Mouse (Mus musculus) hindbrain, postnatal 0 days (tissue): ENCODE data around the gene Tnfrsf19. TPM values are rescaled to one million over a fixed set of nuclear protein-coding genes. Genes with fewer than 3 reads are reported as not detected.

Experiments
- ATAC-seq: fragments of 200-750 bp; cut with Nextera tagmentation; 2 replicates; pipeline ENCODE4 v1.8.0; 2017; ENCODE audit warnings: mild to moderate bottlenecking, moderate TSS enrichment, moderate library complexity
- DNase-seq: peaks from one replicate; pipeline ENCODE4 v3.0.0-alpha.2; 2015; ENCODE audit warnings: low spot score
- H3K27ac ChIP-seq: fragments of 300-500 bp; sonication (generic); 2 replicates; pipeline ENCODE4 v1.5.1; 2014; ENCODE audit warnings: mild to moderate bottlenecking
- H3K27me3 ChIP-seq: fragments of 300-500 bp; sonication (generic); 2 replicates; pipeline ENCODE4 v1.6.1; 2014; ENCODE audit warnings: low read length, mixed read lengths; ENCODE audit not compliant: insufficient read depth
- H3K36me3 ChIP-seq: fragments of 300-500 bp; sonication (generic); 2 replicates; pipeline ENCODE4 v1.6.1; 2014; ENCODE audit warnings: low read length, mixed read lengths; ENCODE audit not compliant: insufficient read depth
- H3K4me1 ChIP-seq: fragments of 300-500 bp; sonication (generic); 2 replicates; pipeline ENCODE4 v1.6.1; 2014; ENCODE audit warnings: antibody characterized with exemption, low read length, mixed read lengths; ENCODE audit not compliant: insufficient read depth
- H3K4me2 ChIP-seq: fragments of 300-500 bp; sonication (generic); 2 replicates; pipeline ENCODE4 v1.6.1; 2014; ENCODE audit warnings: low read depth, mild to moderate bottlenecking, low read length, moderate library complexity, mixed read lengths
- H3K4me3 ChIP-seq: fragments of 300-500 bp; sonication (generic); 2 replicates; pipeline ENCODE4 v1.5.1; 2014; ENCODE audit warnings: low read length
- H3K9ac ChIP-seq: fragments of 300-500 bp; sonication (generic); replicated peaks from 2 replicates; pipeline ENCODE4 v1.6.1; 2014; ENCODE audit warnings: mild to moderate bottlenecking, low read length, moderate library complexity, mixed read lengths
- H3K9me3 ChIP-seq: fragments of 300-500 bp; sonication (generic); 2 replicates; pipeline ENCODE4 v1.6.1; 2016; ENCODE audit warnings: low read length, mixed read lengths
- CTCF ChIP-seq: IDR thresholded peaks from 2 replicates; pipeline ENCODE4 v1.5.1; 2016; ENCODE audit warnings: antibody characterized with exemption, control low read depth, low read depth
- WGBS: fragments of 180-500 bp; shearing (Covaris S2); extraction: QIAGEN DNeasy Blood & Tissue Kit; methylation state at CpG from one replicate; pipeline ENCODE4 v1.1.7; 2014; 5-methylcytosine and 5-hydroxymethylcytosine counted together
- polyA plus RNA-seq: library from polyadenylated mRNA; unstranded; fragments of >200 nt; fragmentation: Nextera tagmentation; extraction: Ambion mirVana; gene quantifications from 2 replicates; pipeline ENCODE4 v1.2.1, GENCODE M21; 2015
- total RNA-seq: library from RNA; depleted of rRNA; stranded (reverse); fragments of >200 nt; gene quantifications from 2 replicates; pipeline ENCODE4 v1.2.3, GENCODE M21; 2014

The Tnfrsf19 gene
- total and polyA plus RNA-seq, 2 experiments from 2014 or later: 28.9 to 51.6 TPM

GRCm38 (mm10) chr14:61005127-61005837 lies 41.0 kb downstream of the Tnfrsf19 start:
- H3K4me2 ChIP-seq: no peak overlapping the region
- H3K27ac ChIP-seq: no peak overlapping the region
- 0 out of 2 replicates have a peak, but pooled peaks cover 3% of the 10 kb centered on the region for H3K4me1 ChIP-seq
- ATAC-seq (no peak), DNase-seq (no peak)
- no peak for TF ChIP-seq CTCF
- no peaks in the 10 kb centered on the region for H3K27me3 ChIP-seq
- no peak overlapping the region for H3K4me3 ChIP-seq
- no peak overlapping the region for H3K9ac ChIP-seq
- 27% methylated on average over 17 of the region's 17 CpGs for WGBS
- H3K36me3 ChIP-seq: no peaks in the 10 kb centered on the region
- H3K9me3 ChIP-seq: no peaks in the 10 kb centered on the region

GRCm38 (mm10) chr14:61003676-61004075 lies 42.6 kb downstream of the Tnfrsf19 start:
- no peak for DNase-seq
- H3K9me3 ChIP-seq: no peaks in the 10 kb centered on the region
- no peak overlapping the region for H3K9ac ChIP-seq
- H3K4me2 ChIP-seq: no peak overlapping the region
- no peak for ATAC-seq
- WGBS: 89% methylated on average over 6 of the region's 6 CpGs
- H3K4me1 ChIP-seq: 0 out of 2 replicates have a peak, but pooled peaks cover 3% of the 10 kb centered on the region
- TF ChIP-seq CTCF: no peak
- no peak overlapping the region for H3K4me3 ChIP-seq
- H3K27ac ChIP-seq: no peak overlapping the region
- H3K27me3 ChIP-seq: no peaks in the 10 kb centered on the region
- H3K36me3 ChIP-seq: no peaks in the 10 kb centered on the region

DNA sequence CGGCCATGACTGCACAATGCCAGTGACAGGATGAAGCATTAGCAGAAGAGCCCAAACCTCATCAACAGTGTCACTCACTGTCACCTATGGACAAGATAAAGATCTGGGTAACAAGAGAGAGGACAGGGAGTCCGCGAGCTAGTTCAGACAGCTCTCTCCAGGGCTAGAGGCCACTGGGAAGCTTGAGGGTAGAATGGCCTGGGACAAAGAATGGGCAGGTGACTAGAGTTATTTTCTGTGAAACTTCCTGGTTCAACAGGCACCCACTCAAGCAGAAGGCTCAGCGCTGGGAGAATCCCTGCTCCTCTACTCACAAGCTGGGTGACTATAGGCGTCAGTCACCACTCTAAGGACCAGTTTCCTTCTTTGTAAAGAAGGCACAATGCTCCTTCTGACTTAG lies 46.2 kb downstream of the Tnfrsf19 start:
- Histone ChIP-seq H3K27me3 (no peaks in the 10 kb centered on the region), H3K4me1 (no peaks in the 10 kb centered on the region), H3K4me3 (no peak overlapping the region), H3K4me2 (no peak overlapping the region), H3K9ac (no peak overlapping the region), H3K9me3 (no peaks in the 10 kb centered on the region), H3K36me3 (no peaks in the 10 kb centered on the region), H3K27ac (no peak overlapping the region)
- DNase-seq (no peak), ATAC-seq (no peak)
- WGBS: 86% methylated on average over 5 of the region's 5 CpGs
- no peak for TF ChIP-seq CTCF

GRCm38 (mm10) chr14:60996556-60996955 lies 49.7 kb downstream of the Tnfrsf19 start:
- ATAC-seq (no peak), DNase-seq (no peak)
- no peak for TF ChIP-seq CTCF
- Histone ChIP-seq H3K4me3 (no peak overlapping the region), H3K36me3 (no peaks in the 10 kb centered on the region), H3K4me2 (no peak overlapping the region), H3K9ac (no peak overlapping the region), H3K27ac (no peak overlapping the region), H3K9me3 (no peaks in the 10 kb centered on the region), H3K4me1 (no peaks in the 10 kb centered on the region), H3K27me3 (no peaks in the 10 kb centered on the region)
- WGBS: 66% methylated on average over 6 of the region's 6 CpGs

GRCm38 (mm10) chr14:60993506-60993905 lies 52.8 kb downstream of the Tnfrsf19 start:
- no peaks in the 10 kb centered on the region for H3K4me1 ChIP-seq
- ATAC-seq: no peak
- 68% methylated on average over 10 of the region's 10 CpGs for WGBS

GRCm38 (mm10) chr14:60993092-60993491 lies 53.2 kb downstream of the Tnfrsf19 start:
- Histone ChIP-seq H3K27ac (no peak overlapping the region), H3K4me3 (no peak overlapping the region), H3K27me3 (no peaks in the 10 kb centered on the region), H3K36me3 (no peaks in the 10 kb centered on the region), H3K9ac (no peak overlapping the region), H3K9me3 (no peaks in the 10 kb centered on the region), H3K4me2 (no peak overlapping the region), H3K4me1 (no peaks in the 10 kb centered on the region)
- 83% methylated on average over 3 of the region's 3 CpGs for WGBS
- DNase-seq (no peak), ATAC-seq (no peak)
- TF ChIP-seq CTCF: no peak

More at GRCm38 (mm10) chr14:60993506-60993905, 52.8 kb downstream of the Tnfrsf19 start:
- TF ChIP-seq CTCF: no peak
- H3K27me3 ChIP-seq: no peaks in the 10 kb centered on the region
- no peaks in the 10 kb centered on the region for H3K36me3 ChIP-seq
- no peak overlapping the region for H3K4me2 ChIP-seq
- no peak for DNase-seq
- no peak overlapping the region for H3K27ac ChIP-seq
- no peak overlapping the region for H3K9ac ChIP-seq
- H3K9me3 ChIP-seq: no peaks in the 10 kb centered on the region
- no peak overlapping the region for H3K4me3 ChIP-seq

DNA sequence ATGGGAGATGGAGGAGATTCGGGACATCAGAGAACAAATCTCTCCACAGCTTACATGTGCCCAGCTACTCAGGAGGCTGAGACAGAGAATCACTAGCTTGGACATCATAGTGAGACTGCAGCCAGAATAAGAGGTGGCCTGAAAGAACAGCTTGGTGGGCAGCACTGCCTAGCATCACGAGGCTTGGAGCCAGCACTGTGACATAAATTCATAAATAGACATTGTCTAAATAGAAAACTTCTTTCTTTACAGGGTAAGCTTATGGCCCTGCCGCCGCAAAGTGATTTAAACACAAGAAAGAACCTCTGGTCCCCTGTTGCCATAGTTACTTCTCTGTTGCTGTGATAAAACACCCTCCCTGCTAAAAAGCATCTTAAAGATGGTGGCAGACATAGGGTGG lies 54.1 kb downstream of the Tnfrsf19 start:
- no peak overlapping the region for H3K9ac ChIP-seq
- no peaks in the 10 kb centered on the region for H3K9me3 ChIP-seq
- TF ChIP-seq CTCF: no peak
- H3K36me3 ChIP-seq: no peaks in the 10 kb centered on the region
- peaks cover 4% of the 10 kb centered on the region; the same call in 1 of the 2 replicates for H3K4me1 ChIP-seq
- ATAC-seq: no peak
- no peak overlapping the region for H3K4me2 ChIP-seq
- no peak overlapping the region for H3K4me3 ChIP-seq
- H3K27me3 ChIP-seq: no peaks in the 10 kb centered on the region
- no peak for DNase-seq
- WGBS: 65% methylated on average over 4 of the region's 4 CpGs
- H3K27ac ChIP-seq: no peak overlapping the region
